19 mouse cellular contexts compared by ENCODE assay signal in the genomic region with DNA sequence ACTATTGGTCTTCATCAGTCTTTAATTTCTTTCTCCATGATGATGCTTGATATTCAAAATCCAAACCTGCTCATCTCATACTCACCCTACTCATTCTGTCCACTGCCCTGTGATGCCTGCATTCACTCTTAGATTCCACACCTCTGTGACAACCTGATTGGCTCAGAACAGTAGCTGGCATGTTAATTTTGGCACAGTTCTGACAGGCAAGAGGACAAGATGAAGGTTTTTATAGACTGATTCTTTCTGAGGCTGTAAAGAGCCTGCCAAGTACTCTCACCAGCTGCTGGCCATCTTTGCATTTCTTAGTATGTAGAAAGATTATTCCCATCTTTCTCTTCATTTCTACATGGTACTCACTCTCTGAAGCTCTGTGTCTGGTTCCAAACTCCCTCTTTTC.
"Had no signal": no experiment of that assay in that cellular context is flagged by ENCODE, and none has a peak within 500 bp of the region (broad histone marks: within the 10 kb centered on the region; RNA-seq: fewer than 3 reads in every experiment).

No protein-coding gene starts in this region.

- H3K9me3 ChIP-seq: midbrain, embryonic 10.5 days; midbrain, embryonic 12.5 days; neural tube, embryonic 13.5 days; neural tube, embryonic 15.5 days had no signal

- H3K4me3 ChIP-seq: midbrain, embryonic 10.5 days; midbrain, embryonic 12.5 days; myocyte; neural tube, embryonic 13.5 days; neural tube, embryonic 15.5 days had no signal

- H3K4me2 ChIP-seq: lung, embryonic 14.5 days; midbrain, embryonic 12.5 days; neural tube, embryonic 13.5 days; neural tube, embryonic 15.5 days had no signal

- H3K4me1 ChIP-seq: neural tube, embryonic 13.5 days; neural tube, embryonic 15.5 days had no signal

- H3K27me3 ChIP-seq: midbrain, embryonic 12.5 days; neural tube, embryonic 13.5 days; neural tube, embryonic 15.5 days had no signal

- DNase-seq: lung, adult 18-20 months; lung, embryonic 14.5 days; lung, postnatal 10 days; lung, postnatal 4 days; midbrain, embryonic 14.5 days; retina, postnatal 1 day; right cerebral cortex, adult 18-20 months; right cerebral cortex, postnatal 14 days; right cerebral cortex, postnatal 4 days; spleen, adult 18-20 months; thymus, adult 18-20 months; thymus, postnatal 14 days; thymus, postnatal 36 days had no signal

- H3K27ac ChIP-seq: midbrain, embryonic 10.5 days; midbrain, embryonic 12.5 days; neural tube, embryonic 13.5 days; neural tube, embryonic 15.5 days had no signal

- H3K9ac ChIP-seq: lung, embryonic 14.5 days; midbrain, embryonic 12.5 days; neural tube, embryonic 13.5 days; neural tube, embryonic 15.5 days had no signal

- ATAC-seq: midbrain, embryonic 16.5 days had no signal

- H3K36me3 ChIP-seq: midbrain, embryonic 10.5 days; midbrain, embryonic 12.5 days; neural tube, embryonic 13.5 days; neural tube, embryonic 15.5 days had no signal
